Mouse (Mus musculus) frontal cortex, adult 2 months (tissue): ENCODE measurements around the gene Cd300lg. TPM values are rescaled to one million over a fixed set of nuclear protein-coding genes. Genes with fewer than 3 reads are reported as not detected.

ENCODE experiments used
- DNase-seq, 2 experiments: peaks; one replicate each; pipeline ENCODE4 v3.0.0; 2022; ENCODE audit warnings: low spot score in 1 of 2; ENCODE audit errors: extremely low spot score in 1 of 2
- polyA plus RNA-seq: library from polyadenylated mRNA; depleted of rRNA; stranded (reverse); fragments of >200 nt; gene quantifications from 2 replicates; pipeline ENCODE4 v1.2.3, GENCODE M21; 2012; rRNA removed

The Cd300lg gene
- polyA plus RNA-seq, 1 experiment, result 0.28 TPM

DNA sequence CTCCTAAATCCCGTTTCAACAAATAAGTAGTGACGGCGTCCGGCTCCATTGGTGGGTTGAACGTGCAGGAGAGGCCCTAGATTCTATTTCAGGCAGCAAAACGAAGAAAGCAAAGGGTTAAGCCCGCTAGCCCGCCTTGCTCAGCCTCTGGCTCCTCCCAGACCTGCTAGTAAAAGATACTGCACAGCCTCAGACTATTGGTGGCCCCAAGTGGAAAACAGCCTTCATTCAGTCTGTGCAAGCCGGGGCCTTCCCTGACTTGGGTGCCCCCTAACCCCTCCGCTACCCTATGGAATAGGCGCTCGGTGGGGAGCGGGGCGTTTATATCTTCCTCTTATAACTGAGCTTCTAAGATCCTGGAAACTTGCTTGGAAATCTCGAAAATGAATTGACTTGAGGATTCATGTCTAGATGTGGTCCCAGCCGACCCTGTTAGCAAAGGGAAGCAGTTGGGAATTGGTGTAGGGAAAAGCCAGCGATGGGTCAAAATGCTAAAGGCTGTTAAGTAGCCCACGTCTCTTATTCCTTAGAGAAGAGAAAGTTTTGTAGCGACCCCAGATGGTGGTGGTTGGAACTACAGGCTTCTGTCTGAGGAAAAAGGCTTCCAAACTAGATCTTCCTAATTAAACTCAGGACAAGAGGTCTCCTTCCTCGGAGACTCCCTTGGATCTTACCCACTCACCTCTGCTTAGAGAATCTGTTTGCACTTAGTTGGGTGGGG lies 47.9 kb downstream of the Cd300lg start:
- peak in 1 of 2 experiments; percentile 90 for DNase-seq

DNA sequence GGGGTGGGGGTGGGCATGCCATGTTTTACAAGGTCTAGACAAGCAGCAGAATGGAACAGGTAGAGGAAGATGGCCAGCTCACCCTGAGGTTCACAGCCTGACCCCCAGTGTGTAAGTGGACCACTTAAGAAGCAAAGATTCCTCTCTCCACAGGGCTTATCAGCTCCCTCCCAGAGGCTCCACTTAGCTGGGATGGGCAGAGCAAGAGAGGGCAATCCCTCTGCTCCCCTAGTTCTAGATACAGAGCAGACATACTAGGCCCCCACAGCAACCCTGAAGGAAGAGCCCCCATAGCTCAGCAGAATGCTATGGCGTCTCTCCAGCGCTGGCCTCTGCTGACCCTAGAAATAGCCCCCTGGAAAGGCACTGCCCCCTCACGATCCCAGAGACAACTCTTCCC lies 54.4 kb downstream of the Cd300lg start:
- no peak for DNase-seq

- no peak for DNase-seq
Measured at GRCm38 (mm10) chr11:102096446-102096845, 55.1 kb downstream of the Cd300lg start.

DNA sequence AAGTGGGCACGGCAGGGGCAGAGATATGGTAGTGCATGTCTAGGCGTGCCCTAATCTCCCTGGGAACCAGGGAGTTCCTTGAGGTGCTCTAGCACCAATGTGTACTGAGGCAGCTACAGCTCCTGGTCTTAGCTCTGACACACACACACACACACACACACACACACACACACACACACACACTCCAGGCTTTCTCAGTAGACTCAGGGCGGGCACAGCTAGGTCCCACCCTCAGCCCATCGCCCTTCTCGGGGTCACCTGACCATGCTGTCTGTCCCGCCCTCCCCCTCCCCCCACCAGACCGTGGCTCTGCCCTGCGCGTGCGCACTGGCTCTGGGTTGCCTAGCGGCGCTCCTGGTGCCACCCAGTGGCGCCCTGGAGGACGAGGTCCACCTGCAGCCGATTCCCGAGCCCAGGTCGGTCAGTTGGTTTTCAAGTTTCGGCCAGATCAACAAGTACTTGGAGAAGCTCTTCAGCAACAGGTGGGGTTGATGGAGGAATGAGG lies 55.6 kb downstream of the Cd300lg start:
- DNase-seq, result peak in 1 of 2 experiments; percentile 72

DNA sequence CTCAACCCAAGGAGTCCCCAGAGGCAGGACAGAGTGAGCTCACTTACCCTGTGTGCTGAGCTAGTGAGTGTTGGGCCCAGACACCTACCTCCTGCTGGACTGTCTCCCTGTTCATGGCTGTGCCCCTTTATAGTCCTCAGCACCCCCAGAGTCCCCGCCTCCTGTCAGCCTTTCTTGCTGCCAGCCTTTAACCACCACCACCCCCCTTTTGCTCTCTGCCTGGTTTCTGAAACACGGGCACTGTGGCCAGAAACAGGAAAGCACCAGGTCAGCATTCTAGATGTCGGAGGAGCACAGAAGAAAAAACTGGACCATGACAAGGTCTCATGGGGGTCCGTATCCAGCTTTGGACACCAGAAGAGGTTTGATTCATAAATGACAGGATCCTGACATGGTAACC lies 59.9 kb downstream of the Cd300lg start, which contains the start of gene Ppy:
Ppy (minus strand) TSS at position 101 of the 400 bp plus-strand sequence.
- DNase-seq, result no peak

DNA sequence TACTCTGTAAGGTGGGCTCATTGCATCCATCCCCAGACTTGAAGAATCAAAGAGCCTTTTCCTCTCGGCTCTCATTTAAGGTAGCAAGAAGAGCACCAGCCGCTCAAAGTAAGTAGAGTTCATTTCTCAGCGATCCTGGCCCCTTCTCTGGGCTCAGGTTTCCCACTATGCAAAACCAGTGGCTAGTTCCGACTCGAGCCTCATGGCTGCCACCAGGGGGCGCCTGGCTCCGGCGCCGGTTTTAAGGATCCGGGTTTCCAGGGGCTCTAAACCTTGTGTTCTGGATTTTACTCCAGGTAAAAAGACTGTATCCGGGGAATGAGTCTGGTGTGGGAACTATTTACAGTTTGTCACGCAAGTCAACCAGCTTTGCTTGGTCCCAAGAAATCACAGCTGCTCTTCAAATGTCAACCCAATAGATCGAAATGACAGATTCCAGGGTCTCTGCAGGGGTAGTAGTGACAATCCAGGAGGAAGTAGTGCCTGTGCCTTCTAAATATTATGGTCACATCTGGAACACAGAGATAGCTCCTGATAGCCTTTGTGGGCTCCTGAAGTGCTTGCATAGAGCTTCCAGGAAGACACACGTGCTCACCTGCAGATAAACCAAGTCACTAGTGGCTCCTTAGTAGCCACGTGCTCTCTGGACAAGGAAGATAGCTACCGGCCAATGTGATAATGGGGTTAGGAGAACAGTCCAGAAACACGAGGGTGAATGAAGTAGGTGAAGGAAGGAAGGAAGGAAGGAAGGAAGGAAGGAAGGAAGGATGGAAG lies 61.4 kb downstream of the Cd300lg start:
- DNase-seq, result peak in 1 of 2 experiments; percentile 77

Other genes starting within 250 kb of the Cd300lg start
- 0.71 and 0.84 TPM in 2 replicates for gene Meox1, start 147.1 kb upstream of the Cd300lg start, polyA plus RNA-seq
- 0.13 and 0.18 TPM in 2 replicates for gene Sost, start 74.5 kb upstream of the Cd300lg start, polyA plus RNA-seq
- not detected in 2 replicates for gene Cfap97d1, start 57.2 kb upstream of the Cd300lg start, polyA plus RNA-seq
- 112 and 124 TPM in 2 replicates for gene Dusp3, start 54.5 kb upstream of the Cd300lg start, polyA plus RNA-seq
- 47.6 and 51.0 TPM in 2 replicates for gene Mpp3, start 13.0 kb upstream of the Cd300lg start, polyA plus RNA-seq
- gene Mpp2, start 47.0 kb downstream of the Cd300lg start, polyA plus RNA-seq, result 147 and 153 TPM in 2 replicates
- not detected in 2 replicates for gene Ppy, start 59.8 kb downstream of the Cd300lg start, polyA plus RNA-seq
- gene Pyy, start 66.3 kb downstream of the Cd300lg start, polyA plus RNA-seq, result not detected in 2 replicates
- gene Nags, start 104.0 kb downstream of the Cd300lg start, polyA plus RNA-seq, result 0.04 and 0.06 TPM in 2 replicates
- 28.1 TPM in 2 replicates for gene Tmem101, start 114.9 kb downstream of the Cd300lg start, polyA plus RNA-seq
- gene Lsm12, start 143.8 kb downstream of the Cd300lg start, polyA plus RNA-seq, result 32.9 and 35.5 TPM in 2 replicates
- 87.5 and 91.4 TPM in 2 replicates for gene G6pc3, start 148.1 kb downstream of the Cd300lg start, polyA plus RNA-seq
- 256 and 323 TPM in 2 replicates for gene Hdac5, start 188.7 kb downstream of the Cd300lg start, polyA plus RNA-seq
- gene BC030867, start 207.4 kb downstream of the Cd300lg start, polyA plus RNA-seq, result 1.2 and 1.9 TPM in 2 replicates
- gene Asb16, start 227.2 kb downstream of the Cd300lg start, polyA plus RNA-seq, result 2.3 and 2.7 TPM in 2 replicates
- 82.5 and 85.4 TPM in 2 replicates for gene Tmub2, start 243.4 kb downstream of the Cd300lg start, polyA plus RNA-seq